Mouse (Mus musculus) midbrain, embryonic 16.5 days (tissue): ENCODE data around the gene Trpm8. TPM values are rescaled to one million over a fixed set of nuclear protein-coding genes. Genes with fewer than 3 reads are reported as not detected.

ENCODE experiments used
- ATAC-seq: fragments of 200-750 bp; cut with Nextera tagmentation; 2 replicates; pipeline ENCODE4 v1.8.0; 2017; ENCODE audit warnings: moderate TSS enrichment
- H3K27ac ChIP-seq: fragments of 300-500 bp; sonication (generic); 2 replicates; pipeline ENCODE4 v1.5.1; 2014; ENCODE audit warnings: mild to moderate bottlenecking, low read length, mixed read lengths
- H3K27me3 ChIP-seq: fragments of 300-500 bp; sonication (generic); 2 replicates; pipeline ENCODE4 v1.6.1; 2014; ENCODE audit warnings: low read depth, low read length, mixed read lengths; ENCODE audit not compliant: control insufficient read depth, insufficient read depth
- H3K36me3 ChIP-seq: fragments of 300-500 bp; sonication (generic); 2 replicates; pipeline ENCODE4 v1.6.1; 2014; ENCODE audit warnings: mild to moderate bottlenecking, low read length, moderate library complexity, mixed read lengths; ENCODE audit not compliant: control insufficient read depth, insufficient read depth
- H3K4me1 ChIP-seq: fragments of 300-500 bp; sonication (generic); 2 replicates; pipeline ENCODE4 v1.6.1; 2014; ENCODE audit warnings: mild to moderate bottlenecking, low read length, mixed read lengths; ENCODE audit not compliant: control insufficient read depth, insufficient read depth
- H3K4me2 ChIP-seq: fragments of 300-500 bp; sonication (generic); 2 replicates; pipeline ENCODE4 v1.6.1; 2014; ENCODE audit warnings: mild to moderate bottlenecking, low read length, mixed read lengths
- H3K4me3 ChIP-seq: fragments of 300-500 bp; sonication (generic); 2 replicates; pipeline ENCODE4 v1.5.1; 2014; ENCODE audit warnings: low read depth, mild to moderate bottlenecking, low read length, moderate library complexity, mixed read lengths
- H3K9ac ChIP-seq: fragments of 300-500 bp; sonication (generic); 2 replicates; pipeline ENCODE4 v1.6.1; 2014; ENCODE audit warnings: low read depth, low read length, mixed read lengths
- H3K9me3 ChIP-seq: fragments of 300-500 bp; sonication (generic); replicated peaks from 2 replicates; pipeline ENCODE4 v1.6.1; 2014; ENCODE audit warnings: mild to moderate bottlenecking, low read length, mixed read lengths; ENCODE audit not compliant: control insufficient read depth, poor library complexity, severe bottlenecking
- WGBS: fragments of 180-500 bp; shearing (Covaris S2); extraction: QIAGEN DNeasy Blood & Tissue Kit; methylation state at CpG from one replicate; pipeline ENCODE4 v1.1.7; 2014; 5-methylcytosine and 5-hydroxymethylcytosine counted together
- polyA plus RNA-seq: library from polyadenylated mRNA; unstranded; fragments of >200 nt; fragmentation: Nextera tagmentation; extraction: Ambion mirVana; gene quantifications from 2 replicates; pipeline ENCODE4 v1.2.1, GENCODE M21; 2015

Trpm8 gene
- polyA plus RNA-seq, 1 experiment from 2014 or later, result 0.11 TPM

DNA sequence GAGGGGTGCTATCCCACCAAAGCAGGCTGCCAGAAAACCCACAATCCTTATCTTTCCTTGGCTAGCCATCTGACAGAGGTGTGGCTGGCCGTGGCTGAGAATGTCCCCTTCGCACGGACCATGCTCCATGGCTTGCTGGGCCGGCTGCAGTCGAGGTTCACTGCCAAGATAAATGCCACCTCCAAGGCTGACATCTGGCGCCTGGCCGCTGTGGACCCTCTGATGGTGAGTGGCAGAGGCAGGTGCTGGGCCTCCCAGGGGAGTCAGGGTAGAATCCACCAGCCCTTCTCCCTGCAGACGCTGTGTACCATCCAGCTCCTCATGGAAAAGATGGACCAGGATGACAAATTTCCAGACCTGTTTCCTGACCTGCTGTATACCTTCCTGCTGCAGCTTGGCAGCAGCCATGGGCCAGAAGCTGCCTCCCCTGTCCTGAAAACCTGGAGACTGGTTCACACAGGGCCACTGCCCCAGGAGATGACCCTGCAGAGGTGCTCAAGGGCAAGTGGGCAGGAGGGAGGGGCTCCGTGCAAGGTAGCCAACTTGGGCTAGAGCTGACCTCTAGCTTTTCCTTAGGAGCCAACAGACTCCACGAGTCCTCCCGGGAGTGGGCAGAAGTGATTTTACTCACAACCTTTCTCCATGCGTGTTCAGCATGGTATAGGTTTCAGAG lies 22.5 kb upstream of the Trpm8 start:
- peaks cover 3% of the 10 kb centered on the region for H3K36me3 ChIP-seq
- H3K9me3 ChIP-seq, result peaks cover 62% of the 10 kb centered on the region
- H3K4me1 ChIP-seq, result no peaks in the 10 kb centered on the region
- no peak for ATAC-seq
- no peak overlapping the region for H3K9ac ChIP-seq
- 88% methylated on average over 12 of the region's 12 CpGs for whole genome bisulfite sequencing
- H3K4me2 ChIP-seq, result no peak overlapping the region
- H3K4me3 ChIP-seq, result no peak overlapping the region
- H3K27ac ChIP-seq, result no peak overlapping the region
- H3K27me3 ChIP-seq, result no peaks in the 10 kb centered on the region

DNA sequence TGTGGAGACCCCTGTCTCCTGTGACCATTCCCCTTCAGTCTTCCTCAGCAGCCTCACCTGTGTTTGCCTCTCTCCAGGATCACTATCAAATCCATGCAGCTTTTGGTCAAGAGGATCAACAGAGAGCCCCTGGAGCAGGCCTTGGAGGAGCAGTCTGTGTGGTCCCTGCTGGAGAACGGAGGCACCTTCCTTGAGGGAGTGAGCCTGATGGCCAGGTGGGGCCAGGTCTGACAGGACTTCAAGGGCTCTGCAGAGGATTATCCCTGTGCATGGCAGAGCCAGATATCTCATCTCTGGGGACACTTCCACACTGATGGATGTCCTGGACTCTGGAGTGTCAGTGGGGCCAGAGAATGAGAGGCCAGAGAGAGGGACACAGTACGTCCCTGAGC lies 22.0 kb upstream of the Trpm8 start:
- H3K4me3 ChIP-seq, result no peak overlapping the region
- no peak for ATAC-seq
- 55% methylated on average over 2 of the region's 2 CpGs for WGBS
- peaks cover 57% of the 10 kb centered on the region for H3K9me3 ChIP-seq
- H3K27me3 ChIP-seq, result no peaks in the 10 kb centered on the region
- H3K4me2 ChIP-seq, result no peak overlapping the region
- H3K27ac ChIP-seq, result no peak overlapping the region
- no peak overlapping the region for H3K9ac ChIP-seq
- H3K36me3 ChIP-seq, result peaks cover 8% of the 10 kb centered on the region
- H3K4me1 ChIP-seq, result no peaks in the 10 kb centered on the region

DNA sequence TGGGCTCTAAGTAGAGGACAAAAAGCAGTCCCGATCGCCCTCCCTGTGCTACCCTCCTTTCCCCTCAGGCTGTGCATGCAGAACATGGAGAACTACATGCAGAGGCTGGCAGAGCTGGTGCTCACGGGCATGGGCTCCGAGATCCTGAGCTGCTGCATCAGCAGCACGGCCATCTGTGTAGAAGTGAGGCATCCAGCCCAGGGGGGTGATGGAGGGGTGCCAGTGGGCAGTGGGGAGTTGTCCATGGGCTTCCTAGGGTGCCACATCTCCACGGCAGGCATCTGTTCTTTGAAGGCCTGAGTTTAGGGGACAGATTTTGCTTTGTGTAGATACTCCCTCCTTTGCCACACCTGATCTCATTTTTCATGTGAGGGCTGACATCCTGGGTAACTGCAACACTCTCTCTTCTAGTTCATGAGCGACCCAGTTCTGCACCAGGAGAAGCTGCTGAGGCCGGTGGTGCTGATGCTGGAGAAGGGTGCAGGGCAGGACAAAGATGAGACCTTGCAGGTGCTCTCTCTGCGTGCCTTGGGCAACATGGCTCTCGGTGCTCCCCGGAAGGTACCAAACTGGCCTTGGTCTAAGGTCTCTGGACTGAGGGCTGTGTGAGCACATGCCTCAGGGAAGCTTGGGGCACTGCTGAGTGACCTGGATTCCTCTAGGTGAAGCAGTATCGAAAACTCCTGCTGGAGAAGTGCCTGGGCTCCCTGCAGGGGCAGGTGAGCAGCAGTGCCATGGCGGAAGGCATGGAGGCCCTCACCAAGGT lies 21.3 kb upstream of the Trpm8 start:
- H3K36me3 ChIP-seq, result peaks cover 10% of the 10 kb centered on the region
- peaks cover 50% of the 10 kb centered on the region for H3K9me3 ChIP-seq
- no peak overlapping the region for H3K9ac ChIP-seq
- 82% methylated on average over 13 of the region's 13 CpGs for WGBS
- H3K4me3 ChIP-seq, result no peak overlapping the region
- ATAC-seq, result no peak
- no peak overlapping the region for H3K4me2 ChIP-seq
- H3K4me1 ChIP-seq, result no peaks in the 10 kb centered on the region
- H3K27ac ChIP-seq, result no peak overlapping the region
- no peaks in the 10 kb centered on the region for H3K27me3 ChIP-seq

DNA sequence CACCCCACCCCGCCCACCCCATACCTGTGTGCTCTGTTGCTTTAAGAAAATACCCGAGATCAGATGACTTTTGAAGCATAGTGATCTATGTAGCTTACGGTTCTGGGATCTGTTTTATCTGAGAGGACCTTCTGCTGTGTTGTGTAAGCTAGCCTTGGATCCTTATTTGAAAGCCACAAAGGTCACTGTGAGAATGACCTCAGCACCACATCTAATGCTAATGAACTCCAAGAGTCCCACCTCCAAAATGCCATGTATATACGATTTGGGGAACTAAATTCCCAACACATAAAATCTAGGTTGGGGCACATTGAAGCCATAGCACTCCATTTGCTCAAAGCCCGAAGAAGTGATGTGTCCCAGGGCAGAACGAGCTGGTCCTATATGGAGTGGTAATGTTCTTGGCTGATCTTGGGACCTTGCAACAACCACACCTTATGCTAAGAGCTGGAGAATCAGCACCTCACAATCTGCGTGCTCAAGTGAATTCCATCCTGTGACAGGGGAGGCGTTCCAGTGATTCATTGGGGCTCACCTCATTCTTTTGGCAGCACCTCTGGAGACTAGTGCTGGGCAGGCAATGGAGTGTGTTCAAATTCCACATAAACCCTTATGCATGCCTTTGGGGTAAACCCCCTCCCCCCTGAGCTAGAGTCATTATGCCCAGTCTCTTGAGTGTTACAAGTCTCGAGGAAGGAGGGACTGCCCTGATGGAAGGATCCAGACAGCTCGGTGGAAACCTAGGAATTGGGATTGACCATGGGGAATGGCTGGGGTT lies 20.4 kb upstream of the Trpm8 start:
- Histone ChIP-seq H3K4me2 (no peak overlapping the region), H3K27ac (no peak overlapping the region), H3K9ac (no peak overlapping the region), H3K36me3 (peaks cover 17% of the 10 kb centered on the region), H3K4me1 (no peaks in the 10 kb centered on the region), H3K9me3 (peaks cover 44% of the 10 kb centered on the region), H3K27me3 (no peaks in the 10 kb centered on the region), H3K4me3 (no peak overlapping the region)
- no peak for ATAC-seq
- 80% methylated on average over 10 of the region's 10 CpGs for WGBS

DNA sequence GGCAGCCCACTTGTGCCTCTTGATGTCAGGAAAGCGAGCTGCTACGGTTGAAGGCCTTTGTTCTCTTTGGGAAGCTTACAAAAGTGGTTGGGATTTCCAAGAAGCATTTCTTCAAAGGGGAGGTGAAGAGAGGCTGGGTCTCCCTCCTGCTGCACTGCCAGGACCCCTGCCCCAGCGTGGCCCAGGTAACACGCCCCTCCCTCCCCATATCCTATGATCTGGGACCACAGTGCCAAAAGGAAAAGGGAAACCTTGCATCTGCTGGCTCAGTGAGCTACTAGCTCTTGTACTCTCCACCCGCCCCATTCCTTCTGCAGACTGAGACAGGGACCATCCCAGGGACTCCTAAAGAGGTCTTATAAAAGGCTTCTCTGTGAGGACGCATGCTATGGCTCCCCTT lies 19.8 kb upstream of the Trpm8 start:
- Histone ChIP-seq H3K9ac (no peak overlapping the region), H3K4me1 (no peaks in the 10 kb centered on the region)

DNA sequence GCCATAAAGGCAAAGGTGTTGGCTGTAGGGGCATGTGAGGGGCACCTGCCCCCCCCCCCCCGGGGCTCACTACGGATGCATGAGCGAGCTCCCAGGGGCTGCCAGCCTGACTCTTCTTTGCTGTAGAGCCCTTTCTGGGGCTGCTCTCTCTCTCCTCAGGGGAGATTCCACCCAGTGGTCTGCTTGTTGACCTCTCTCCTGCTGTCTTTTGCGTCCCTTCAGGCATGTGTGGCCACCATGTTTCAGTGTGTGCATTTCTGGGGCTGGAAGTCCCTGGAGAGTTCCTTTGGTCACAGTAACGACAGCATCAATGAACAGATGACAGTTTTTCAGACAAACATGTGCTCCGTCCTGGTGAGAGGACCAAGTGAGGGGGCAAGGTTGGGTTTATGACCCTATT lies 19.1 kb upstream of the Trpm8 start:
- no peak overlapping the region for H3K9ac ChIP-seq
- H3K9me3 ChIP-seq, result peaks cover 34% of the 10 kb centered on the region
- H3K36me3 ChIP-seq, result peaks cover 30% of the 10 kb centered on the region
- H3K4me3 ChIP-seq, result no peak overlapping the region
- H3K4me1 ChIP-seq, result no peaks in the 10 kb centered on the region
- no peaks in the 10 kb centered on the region for H3K27me3 ChIP-seq
- WGBS, result 71% methylated on average over 6 of the region's 6 CpGs
- no peak overlapping the region for H3K27ac ChIP-seq
- no peak for ATAC-seq
- no peak overlapping the region for H3K4me2 ChIP-seq

More for the DNA sequence above, 19.8 kb upstream of the Trpm8 start:
- H3K9me3 ChIP-seq, result peaks cover 38% of the 10 kb centered on the region
- no peak overlapping the region for H3K27ac ChIP-seq
- no peak for ATAC-seq
- H3K27me3 ChIP-seq, result no peaks in the 10 kb centered on the region
- H3K4me3 ChIP-seq, result no peak overlapping the region
- peaks cover 23% of the 10 kb centered on the region for H3K36me3 ChIP-seq
- H3K4me2 ChIP-seq, result no peak overlapping the region
- WGBS, result 79% methylated on average over 6 of the region's 6 CpGs

DNA sequence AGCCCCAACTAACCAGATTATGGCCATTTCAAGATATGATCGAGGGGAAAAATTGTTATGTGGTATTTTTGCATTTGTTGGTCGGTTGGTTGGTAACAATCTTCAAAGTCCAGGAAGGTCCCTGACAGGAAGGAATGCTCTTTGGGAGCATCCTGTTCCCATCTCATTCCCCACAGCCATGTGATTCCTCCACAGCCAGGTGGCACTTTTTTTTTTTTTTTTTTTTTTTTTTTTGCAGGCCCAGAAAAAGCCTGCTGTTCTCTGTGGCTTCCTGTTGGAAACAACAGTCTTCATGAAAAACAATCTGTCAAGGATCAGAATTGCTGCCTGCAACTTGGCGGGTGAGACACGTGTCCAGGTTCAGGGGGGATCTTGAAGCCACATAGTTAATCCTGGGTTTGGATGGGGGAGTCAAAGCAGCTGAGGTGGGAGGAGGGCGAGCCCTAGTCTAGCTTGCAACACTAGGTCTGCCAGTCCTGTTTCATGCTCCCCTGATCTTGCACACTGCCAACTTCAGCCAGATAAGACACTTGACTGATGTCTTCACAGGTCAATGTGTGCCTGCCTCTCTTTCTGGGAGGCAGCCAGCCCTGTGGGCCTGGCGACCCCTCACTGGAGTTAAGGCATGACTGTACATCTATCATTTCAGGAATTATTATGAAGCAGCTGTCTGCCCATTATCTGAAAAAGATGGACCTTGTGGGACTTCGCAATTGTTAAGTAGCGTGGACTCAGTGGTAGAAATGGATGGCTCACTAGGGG lies 18.4 kb upstream of the Trpm8 start:
- Histone ChIP-seq H3K9me3 (peaks cover 34% of the 10 kb centered on the region), H3K27ac (no peak overlapping the region), H3K4me2 (no peak overlapping the region), H3K36me3 (peaks cover 37% of the 10 kb centered on the region), H3K27me3 (no peaks in the 10 kb centered on the region), H3K4me3 (no peak overlapping the region), H3K4me1 (no peaks in the 10 kb centered on the region), H3K9ac (no peak overlapping the region)
- WGBS, result 82% methylated on average over 8 of the region's 8 CpGs
- ATAC-seq, result peak; percentile 3; the same call in 1 of the 2 replicates

DNA sequence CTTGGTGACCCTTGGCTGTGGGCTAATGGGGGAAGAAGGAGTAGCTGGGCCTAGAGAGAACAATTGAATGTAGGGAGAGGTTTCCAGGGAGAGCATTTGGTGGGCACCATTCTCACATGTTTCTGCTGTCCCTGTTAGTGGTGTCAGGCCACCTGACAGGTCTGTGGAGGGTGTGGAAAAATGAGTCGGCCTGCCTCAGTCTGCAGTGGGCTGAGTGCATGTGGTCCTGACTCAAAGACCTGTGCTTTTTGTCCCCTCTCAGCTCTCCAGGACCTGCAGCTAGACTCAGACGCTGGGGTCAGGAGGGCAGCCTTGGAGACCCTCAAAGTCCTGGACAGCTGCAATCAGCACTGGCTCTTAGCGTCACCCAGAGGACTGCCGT lies 17.8 kb upstream of the Trpm8 start:
- WGBS, result 74% methylated on average over 4 of the region's 4 CpGs
- no peak overlapping the region for H3K27ac ChIP-seq
- no peaks in the 10 kb centered on the region for H3K4me1 ChIP-seq
- no peak overlapping the region for H3K4me3 ChIP-seq
- peaks cover 43% of the 10 kb centered on the region for H3K36me3 ChIP-seq
- no peak overlapping the region for H3K9ac ChIP-seq
- peak; percentile 3; the same call in 1 of the 2 replicates for ATAC-seq
- H3K9me3 ChIP-seq, result peaks cover 30% of the 10 kb centered on the region
- no peak overlapping the region for H3K4me2 ChIP-seq
- H3K27me3 ChIP-seq, result no peaks in the 10 kb centered on the region
